Mouse (Mus musculus) liver, adult (tissue): ENCODE data around the gene Efhc1.

Experiments used
- GATA4 ChIP-seq: IDR thresholded peaks from 2 replicates; pipeline ENCODE4 v1.6.1; 2014; ENCODE audit warnings: mild to moderate bottlenecking, low read length; ENCODE audit not compliant: insufficient replicate concordance

Gene Efhc1

DNA sequence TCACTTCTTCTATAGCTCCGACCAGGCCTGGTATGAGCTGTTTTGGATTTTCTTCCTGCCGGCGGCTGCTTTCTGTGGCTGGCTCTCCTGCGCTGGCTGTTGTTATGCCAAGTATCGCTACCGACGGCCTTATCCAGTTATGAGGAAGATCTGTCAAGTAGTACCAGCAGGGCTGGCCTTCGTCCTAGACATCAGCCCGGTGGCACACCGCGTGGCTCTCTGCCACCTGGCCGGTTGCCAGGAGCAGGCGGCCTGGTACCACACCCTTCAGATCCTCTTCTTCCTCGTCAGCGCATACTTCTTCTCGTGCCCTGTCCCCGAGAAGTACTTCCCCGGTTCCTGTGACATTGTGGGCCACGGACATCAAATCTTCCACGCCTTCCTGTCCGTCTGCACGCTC, 16.3 kb upstream of the Efhc1 start:
- no peak for TF ChIP-seq GATA4

DNA sequence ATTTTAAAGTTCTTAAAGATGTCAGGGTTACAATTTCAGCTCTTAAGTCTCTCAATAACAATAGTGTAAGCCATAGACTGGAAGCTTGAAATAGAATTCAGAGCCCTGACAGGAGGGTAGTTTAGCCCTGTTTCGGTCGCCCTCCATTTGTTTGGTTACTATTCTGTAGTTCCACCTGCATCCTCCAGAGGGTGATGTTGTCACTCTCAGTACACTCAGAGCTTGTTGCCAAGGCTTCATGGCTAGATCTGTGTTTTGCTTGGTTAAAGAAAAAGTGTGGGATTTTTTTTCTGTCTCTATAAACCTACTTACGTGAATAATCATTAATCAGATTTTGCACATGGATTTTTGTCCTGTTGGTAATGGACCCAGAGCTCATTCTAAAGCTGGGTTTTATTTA, 12.4 kb upstream of the Efhc1 start:
- no peak for TF ChIP-seq GATA4

DNA sequence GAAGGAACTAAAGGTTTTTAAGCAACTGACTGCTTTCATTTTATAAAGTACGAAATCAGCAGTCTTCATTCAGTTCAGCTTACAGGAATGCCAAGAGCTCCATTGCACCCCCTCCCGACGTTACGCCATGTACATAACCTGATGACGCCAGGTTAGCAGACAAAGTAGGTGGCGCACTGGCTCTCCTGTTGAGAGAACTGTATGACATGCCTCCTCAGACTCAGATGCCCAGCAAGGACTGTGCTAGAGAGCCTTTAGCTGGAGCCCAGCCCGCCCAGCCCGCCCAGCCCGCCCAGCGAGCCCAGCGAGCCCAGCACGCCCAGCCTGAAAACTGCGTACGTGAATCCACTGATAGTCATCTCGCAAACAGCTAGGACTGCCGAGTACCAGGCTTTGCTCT, 11.3 kb upstream of the Efhc1 start:
- TF ChIP-seq GATA4 = no peak

DNA sequence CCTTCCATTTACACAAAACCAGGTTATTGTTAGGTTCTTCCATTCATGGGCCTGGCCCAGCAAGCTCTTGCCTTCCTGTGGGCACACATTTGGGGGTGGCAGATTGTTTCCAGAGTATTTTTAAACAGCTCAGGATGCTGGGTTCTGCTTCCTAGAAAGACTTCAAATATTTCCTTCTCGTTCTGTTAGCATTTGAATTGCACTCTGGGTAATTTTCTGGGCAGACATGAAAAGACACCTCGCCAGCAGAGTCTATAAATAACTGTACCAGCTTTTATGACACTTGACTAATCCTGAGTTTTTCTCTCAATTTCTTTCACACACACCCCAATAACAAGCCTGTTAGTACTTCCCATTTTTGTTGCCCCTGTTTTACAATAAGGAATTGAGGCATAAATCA, 10.1 kb upstream of the Efhc1 start:
- TF ChIP-seq GATA4 = no peak

DNA sequence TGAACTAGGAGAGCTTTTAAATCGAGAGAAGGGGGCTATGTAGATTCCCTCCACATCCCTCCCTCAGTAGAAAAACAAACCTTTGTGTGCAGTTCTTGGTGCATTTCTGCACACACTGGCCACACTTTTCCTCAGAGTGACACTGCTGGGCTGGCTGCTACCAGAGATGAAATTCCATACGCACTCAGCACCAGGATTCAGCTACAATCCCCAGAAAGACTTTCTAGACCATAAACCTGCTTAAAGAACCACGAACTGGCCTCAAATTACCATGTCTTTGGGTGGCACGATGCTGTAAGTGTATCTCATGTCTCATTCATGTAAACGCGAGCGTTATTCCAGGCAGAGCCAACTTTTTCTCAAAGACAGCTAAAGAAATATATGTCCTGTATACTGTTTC, 9.6 kb upstream of the Efhc1 start:
- no peak for TF ChIP-seq GATA4

- no peak for TF ChIP-seq GATA4
Observed at GRCm38 (mm10) chr1:20943016-20943415, 8.4 kb upstream of the Efhc1 start.

- TF ChIP-seq GATA4 = no peak
Observed at GRCm38 (mm10) chr1:20951799-20952198, 373 bp downstream of the Efhc1 start.

- no peak for TF ChIP-seq GATA4
Observed at GRCm38 (mm10) chr1:20954876-20955275, 3.5 kb downstream of the Efhc1 start.

GRCm38 (mm10) chr1:20969642-20970041, 18.2 kb downstream of the Efhc1 start:
- TF ChIP-seq GATA4 = no peak

GRCm38 (mm10) chr1:20973389-20973788, 22.0 kb downstream of the Efhc1 start:
- TF ChIP-seq GATA4 = no peak

DNA sequence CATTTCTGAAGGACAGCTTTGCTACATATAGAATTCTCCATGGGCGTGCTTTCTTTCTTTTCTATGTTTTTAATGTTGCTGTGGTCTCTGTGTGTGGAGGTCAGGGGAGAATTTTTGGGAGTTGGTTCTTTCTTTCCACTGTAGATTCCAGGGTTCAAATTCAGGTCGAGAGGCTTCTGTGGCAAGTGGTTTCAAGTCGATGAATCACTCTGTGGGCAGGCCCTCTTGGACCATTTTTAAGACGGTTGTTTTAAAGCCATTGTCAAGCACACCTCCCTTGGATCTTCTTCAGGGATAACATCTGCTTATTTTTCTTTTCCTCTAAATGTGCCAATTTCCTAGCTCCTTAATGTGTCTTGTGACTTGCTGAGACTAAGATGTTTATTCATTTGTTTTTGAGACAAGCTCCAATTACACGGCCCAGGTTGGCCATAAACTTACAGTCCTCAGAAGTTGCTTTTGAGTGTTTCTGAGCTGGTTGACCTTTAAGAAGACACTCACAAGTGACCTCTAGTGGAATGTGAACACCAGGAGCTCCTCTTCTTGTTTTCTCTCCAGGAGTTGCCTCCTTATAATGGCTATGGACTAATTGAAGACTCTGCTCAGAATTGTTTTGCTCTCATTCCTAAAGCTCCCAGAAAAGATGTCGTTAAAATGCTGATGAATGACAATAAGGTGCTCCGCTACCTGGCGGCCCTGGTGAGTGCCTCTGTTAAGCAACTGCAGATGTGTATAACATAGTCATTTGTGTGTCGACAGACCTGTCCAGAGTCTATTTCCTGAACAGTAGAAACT, 23.1 kb downstream of the Efhc1 start:
- no peak for TF ChIP-seq GATA4

- TF ChIP-seq GATA4 = no peak
Observed at GRCm38 (mm10) chr1:20980553-20980952, 29.1 kb downstream of the Efhc1 start.

- TF ChIP-seq GATA4 = no peak
Observed at GRCm38 (mm10) chr1:20981764-20982163, 30.3 kb downstream of the Efhc1 start.

- no peak for TF ChIP-seq GATA4
Observed at GRCm38 (mm10) chr1:20984103-20984502, 32.7 kb downstream of the Efhc1 start.

DNA sequence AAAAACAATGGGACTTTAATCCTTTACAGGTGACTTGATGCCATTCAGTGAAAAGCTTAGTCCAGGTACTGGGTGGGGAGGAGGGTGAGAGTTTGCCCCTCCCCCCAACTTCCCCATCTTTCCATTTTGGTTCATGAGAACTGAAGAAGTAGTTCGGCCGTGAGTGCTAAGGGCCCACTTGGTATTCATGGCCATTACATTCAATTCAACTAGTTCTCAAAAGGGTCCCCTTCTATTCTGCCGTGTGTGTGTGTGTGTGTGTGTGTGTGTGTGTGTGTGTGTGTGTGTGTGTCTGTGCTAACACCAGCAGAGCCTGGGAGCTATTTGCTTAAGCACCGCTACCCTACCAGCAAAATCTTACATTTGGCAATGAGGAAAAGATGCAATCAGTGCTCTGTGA, 33.2 kb downstream of the Efhc1 start:
- TF ChIP-seq GATA4 = no peak

DNA sequence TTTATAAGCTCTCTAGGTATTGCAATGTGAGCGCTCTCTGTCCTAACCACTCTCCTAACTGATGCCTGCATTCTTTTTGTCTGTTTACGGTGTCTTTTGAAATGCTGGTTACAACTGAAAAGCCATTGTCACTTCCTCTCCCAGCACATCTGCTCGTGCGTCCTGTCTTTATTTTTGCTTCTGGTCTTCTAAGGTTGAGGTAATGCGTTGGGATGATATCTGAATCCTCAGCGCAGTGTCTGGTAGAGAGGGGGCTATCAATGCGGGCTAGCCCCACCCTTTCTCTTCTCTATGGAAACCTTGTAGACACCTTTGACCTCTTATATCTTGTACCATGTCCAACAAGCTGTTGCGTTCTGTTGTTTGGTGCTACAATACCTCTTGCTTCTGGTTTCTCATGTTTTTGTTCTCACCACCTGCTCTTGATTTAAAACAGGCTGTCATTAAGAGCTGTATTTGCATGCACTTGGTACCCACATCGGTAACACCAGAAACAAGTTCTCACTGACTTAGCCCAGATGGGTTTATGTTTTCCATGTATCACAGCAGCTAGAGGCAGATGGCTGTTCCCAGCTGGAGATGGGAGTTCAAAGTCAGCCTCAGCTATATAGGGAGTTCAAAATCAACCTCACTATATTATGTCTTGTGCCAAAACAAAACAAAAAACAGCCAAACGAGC, 35.1 kb downstream of the Efhc1 start:
- no peak for TF ChIP-seq GATA4
